Mouse (Mus musculus) erythroblast, embryonic 14.5 days (primary cell): ENCODE results near the gene Alad. TPM values are rescaled to one million over a fixed set of nuclear protein-coding genes. Genes with fewer than 3 reads are reported as not detected.

Experiments
- H3K27me3 ChIP-seq: 2 replicates; pipeline ENCODE4 v1.6.1; 2012; ENCODE audit warnings: inconsistent platforms; ENCODE audit not compliant: control insufficient read depth
- H3K36me3 ChIP-seq: 2 replicates; pipeline ENCODE4 v1.6.1; 2012; ENCODE audit warnings: mild to moderate bottlenecking, inconsistent platforms; ENCODE audit not compliant: control insufficient read depth
- H3K4me1 ChIP-seq: 2 replicates; pipeline ENCODE4 v1.6.1; 2012; ENCODE audit warnings: inconsistent platforms; ENCODE audit not compliant: control insufficient read depth
- H3K4me3 ChIP-seq: replicated peaks from 2 replicates; pipeline ENCODE3; 2012; ENCODE audit warnings: moderate library complexity, mild to moderate bottlenecking, inconsistent platforms
- H3K9me3 ChIP-seq: 2 replicates; pipeline ENCODE4 v1.6.1; 2012; ENCODE audit warnings: low read length, inconsistent platforms, mixed read lengths; ENCODE audit not compliant: control insufficient read depth
- GATA1 ChIP-seq: IDR thresholded peaks from 2 replicates; pipeline ENCODE4 v1.6.1; 2012; ENCODE audit warnings: low read length, inconsistent platforms, mixed read lengths
- TAL1 ChIP-seq: IDR thresholded peaks from 3 replicates; pipeline ENCODE4 v1.6.1; 2012; ENCODE audit warnings: low read length, inconsistent platforms, mixed read lengths
- polyA plus RNA-seq: library from polyadenylated mRNA; stranded (reverse); fragments of >175 nt; gene quantifications from 2 replicates; pipeline ENCODE4 v1.2.3, GENCODE M21; 2012

Alad gene
- 666 and 744 TPM in 2 replicates for polyA plus RNA-seq

DNA sequence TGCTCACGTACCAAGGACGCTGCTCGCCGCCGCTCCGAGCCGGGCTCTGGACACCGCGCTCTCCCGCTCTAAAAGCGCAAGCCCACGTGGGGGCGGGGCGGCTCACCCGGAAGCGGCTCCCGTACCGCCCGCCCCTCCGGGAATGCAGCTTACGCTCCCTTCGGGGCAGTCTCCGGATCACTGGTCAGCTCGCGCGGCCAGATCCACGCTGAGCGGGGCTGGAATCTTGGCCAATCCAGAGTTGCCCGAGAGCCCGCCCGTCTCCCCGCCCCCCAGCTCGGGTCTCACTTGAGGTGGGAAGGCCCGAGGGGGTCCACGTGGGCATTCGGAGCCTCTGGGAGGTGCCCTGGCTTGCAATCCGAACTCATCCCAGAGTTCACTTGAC lies at the start of gene Alad:
Alad (minus strand) TSS at position 70 of the 385 bp plus-strand sequence.
- no peak for TF ChIP-seq TAL1
- no peak for TF ChIP-seq GATA1
- Histone ChIP-seq H3K9me3 (no peaks in the 10 kb centered on the region), H3K27me3 (no peaks in the 10 kb centered on the region), H3K4me1 (peaks cover 76% of the 10 kb centered on the region), H3K4me3 (peak within 1 kb of the TSS; percentile 65), H3K36me3 (peaks cover 75% of the 10 kb centered on the region)

GRCm38 (mm10) chr4:62568359-62568758 lies 48.6 kb upstream of the Alad start:
- TF ChIP-seq GATA1 (no peak), TAL1 (no peak)
- Histone ChIP-seq H3K9me3 (no peaks in the 10 kb centered on the region), H3K4me3 (no peak overlapping the region)

DNA sequence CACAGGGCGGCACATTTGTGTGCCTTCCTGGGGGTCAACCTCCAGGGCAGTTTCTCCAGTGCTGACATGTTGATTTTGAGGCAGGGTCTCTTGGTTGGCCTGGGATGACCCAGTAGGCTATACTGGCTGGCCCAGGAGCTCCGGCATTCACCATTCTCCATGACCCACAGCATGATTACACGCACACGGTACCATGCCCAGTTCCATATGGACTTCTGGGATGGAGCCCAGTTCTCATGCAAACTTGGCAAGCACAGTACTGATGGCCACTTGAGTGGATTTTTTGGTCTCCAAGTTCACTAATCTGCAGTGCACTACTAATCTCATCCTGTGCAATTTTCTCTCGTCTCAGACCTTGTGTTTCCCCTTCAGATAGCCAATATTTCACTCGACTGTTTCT lies 48.0 kb upstream of the Alad start:
- H3K27me3 ChIP-seq: no peaks in the 10 kb centered on the region
- TF ChIP-seq TAL1: no peak
- TF ChIP-seq GATA1: no peak
- no peaks in the 10 kb centered on the region for H3K4me1 ChIP-seq
- no peaks in the 10 kb centered on the region for H3K9me3 ChIP-seq
- H3K4me3 ChIP-seq: no peak overlapping the region
- no peaks in the 10 kb centered on the region for H3K36me3 ChIP-seq

More at GRCm38 (mm10) chr4:62568359-62568758, 48.6 kb upstream of the Alad start:
- Histone ChIP-seq H3K36me3 (no peaks in the 10 kb centered on the region), H3K27me3 (no peaks in the 10 kb centered on the region), H3K4me1 (no peaks in the 10 kb centered on the region)

DNA sequence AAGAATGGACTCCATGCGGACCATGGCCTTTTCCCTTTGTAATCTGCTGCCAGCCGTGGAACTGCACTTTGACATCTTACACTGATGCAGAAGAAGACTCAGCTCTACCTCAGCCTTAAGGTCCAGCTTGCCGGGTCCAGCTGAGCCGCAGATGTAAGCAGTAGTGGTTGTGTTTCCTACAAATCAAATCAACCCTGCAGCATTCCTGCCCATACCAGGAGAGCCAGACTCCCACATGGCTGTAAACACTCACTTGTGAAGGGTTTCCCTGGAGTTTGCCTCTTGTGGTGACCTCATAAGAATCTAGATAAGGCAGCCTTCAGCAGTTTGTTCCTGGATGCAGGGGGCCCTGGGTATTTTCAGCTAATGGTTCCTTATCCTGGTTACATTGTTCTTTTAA lies 46.8 kb upstream of the Alad start:
- Histone ChIP-seq H3K4me1 (no peaks in the 10 kb centered on the region), H3K4me3 (no peak overlapping the region), H3K36me3 (no peaks in the 10 kb centered on the region), H3K27me3 (no peaks in the 10 kb centered on the region), H3K9me3 (no peaks in the 10 kb centered on the region)
- TF ChIP-seq TAL1: no peak
- no peak for TF ChIP-seq GATA1

GRCm38 (mm10) chr4:62562006-62562405 lies 42.3 kb upstream of the Alad start:
- TF ChIP-seq TAL1 (no peak), GATA1 (no peak)

GRCm38 (mm10) chr4:62561630-62562001 lies 41.9 kb upstream of the Alad start:
- H3K27me3 ChIP-seq: no peaks in the 10 kb centered on the region
- no peak for TF ChIP-seq TAL1
- no peak for TF ChIP-seq GATA1
- no peaks in the 10 kb centered on the region for H3K4me1 ChIP-seq
- no peaks in the 10 kb centered on the region for H3K9me3 ChIP-seq
- no peaks in the 10 kb centered on the region for H3K36me3 ChIP-seq
- H3K4me3 ChIP-seq: no peak overlapping the region

More at GRCm38 (mm10) chr4:62562006-62562405, 42.3 kb upstream of the Alad start:
- no peaks in the 10 kb centered on the region for H3K36me3 ChIP-seq
- H3K9me3 ChIP-seq: no peaks in the 10 kb centered on the region
- H3K27me3 ChIP-seq: no peaks in the 10 kb centered on the region
- no peaks in the 10 kb centered on the region for H3K4me1 ChIP-seq
- H3K4me3 ChIP-seq: no peak overlapping the region

- TF ChIP-seq GATA1 (no peak), TAL1 (no peak)
- no peak overlapping the region for H3K4me3 ChIP-seq
Observed at GRCm38 (mm10) chr4:62560963-62561629, 41.4 kb upstream of the Alad start.

DNA sequence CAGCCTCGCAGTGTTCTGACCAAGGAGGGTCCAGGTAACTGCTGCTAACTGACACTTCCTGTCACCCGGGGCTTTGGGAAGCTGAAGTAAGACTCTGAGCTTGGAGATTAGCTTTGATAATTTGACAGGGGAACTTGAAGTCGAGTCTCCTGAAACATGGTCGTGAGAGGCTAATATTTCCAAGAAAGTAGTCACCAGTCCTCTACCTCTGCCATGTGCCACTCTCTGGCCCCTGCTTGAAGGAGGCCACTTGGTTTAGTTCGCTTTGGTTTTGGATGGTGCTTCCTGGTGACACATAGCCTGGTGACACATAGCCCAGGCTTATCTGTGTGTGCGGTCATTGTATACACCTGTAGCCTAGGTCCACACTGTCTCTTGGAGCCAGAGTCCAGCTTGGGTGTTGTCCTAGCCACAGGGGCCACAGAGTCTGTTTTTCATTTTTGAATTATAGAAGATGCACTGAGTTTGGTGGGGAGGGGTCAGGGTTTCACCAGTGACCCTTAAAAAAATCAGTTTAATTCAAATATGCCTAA lies 40.1 kb upstream of the Alad start, which contains the start of gene Rgs3:
Rgs3 (plus strand) TSS at position 51 of the 533 bp plus-strand sequence.
- TF ChIP-seq GATA1 (no peak), TAL1 (no peak)
- H3K9me3 ChIP-seq: no peaks in the 10 kb centered on the region
- H3K36me3 ChIP-seq: no peaks in the 10 kb centered on the region
- H3K4me3 ChIP-seq: no peak within 1 kb of the TSS
- H3K4me1 ChIP-seq: no peaks in the 10 kb centered on the region
- H3K27me3 ChIP-seq: no peaks in the 10 kb centered on the region

More at GRCm38 (mm10) chr4:62560963-62561629, 41.4 kb upstream of the Alad start:
- Histone ChIP-seq H3K36me3 (no peaks in the 10 kb centered on the region), H3K27me3 (no peaks in the 10 kb centered on the region), H3K9me3 (no peaks in the 10 kb centered on the region), H3K4me1 (no peaks in the 10 kb centered on the region)

GRCm38 (mm10) chr4:62557436-62557835 lies 37.7 kb upstream of the Alad start:
- TF ChIP-seq TAL1 (no peak), GATA1 (no peak)
- peaks cover 4% of the 10 kb centered on the region; the same call in 1 of the 2 replicates for H3K27me3 ChIP-seq
- H3K4me1 ChIP-seq: no peaks in the 10 kb centered on the region
- no peak overlapping the region for H3K4me3 ChIP-seq
- H3K9me3 ChIP-seq: no peaks in the 10 kb centered on the region
- H3K36me3 ChIP-seq: no peaks in the 10 kb centered on the region

DNA sequence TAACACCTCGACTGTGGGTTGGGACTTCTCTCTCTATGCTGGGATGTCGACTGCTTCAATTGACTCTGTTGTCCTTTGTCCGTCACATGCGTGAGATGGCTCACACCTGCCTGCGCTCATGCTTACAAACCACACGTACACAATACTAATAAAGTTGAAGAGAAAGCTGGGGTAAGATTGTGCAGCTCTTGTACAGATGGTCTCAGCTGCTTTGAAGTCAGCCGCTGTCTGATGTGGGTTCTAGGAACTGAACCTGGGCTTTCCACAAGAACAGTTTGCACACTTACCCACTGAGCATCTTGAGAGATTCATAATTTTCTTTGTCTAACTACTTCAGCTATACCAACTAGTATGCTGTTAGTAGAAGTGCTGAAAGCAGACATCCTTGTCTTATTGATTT lies 32.2 kb upstream of the Alad start:
- Histone ChIP-seq H3K4me3 (no peak overlapping the region), H3K9me3 (no peaks in the 10 kb centered on the region; the same call in none of the 2 replicates), H3K4me1 (no peaks in the 10 kb centered on the region), H3K36me3 (no peaks in the 10 kb centered on the region), H3K27me3 (peaks cover 10% of the 10 kb centered on the region)
- TF ChIP-seq GATA1: no peak
- TF ChIP-seq TAL1: no peak
